Mouse (Mus musculus) granulocyte monocyte progenitor cell, adult 5-6 weeks (primary cell): ENCODE results near the gene Hist2h2be. TPM values are rescaled to one million over a fixed set of nuclear protein-coding genes. Genes with fewer than 3 reads are reported as not detected.
"Not testable (repeated sequence)": the region's sequence is repeated elsewhere in the genome, so short reads cannot be mapped to it uniquely, and the experiment has no call there.

Source experiments
- ATAC-seq: replicated peaks from 2 replicates; pipeline ENCODE4 v1.8.0; 2016; ENCODE audit warnings: mild to moderate bottlenecking, moderate TSS enrichment, inconsistent platforms; ENCODE audit not compliant: poor library complexity, severe bottlenecking
- total RNA-seq, 2 experiments: library from RNA; stranded (forward) in 1 of 2; stranded (reverse) in 1 of 2; fragments of 200-712, 200-1000 nt in 1 of 2; fragments of >200 nt in 1 of 2; fragmentation: Nextera tagmentation in 1 of 2; gene quantifications; 2 replicates each; pipeline ENCODE4 v1.2.3; 2014 to 2017

Hist2h2be gene
- total RNA-seq, 2 experiments from 2014 or later, result 3.3 to 11.2 TPM

- ATAC-seq, result peak; percentile 49
Observed at GRCm38 (mm10) chr3:96198181-96198580, 22.7 kb upstream of the Hist2h2be start.

GRCm38 (mm10) chr3:96198601-96199251 is 22.2 kb upstream of the Hist2h2be start:
- ATAC-seq, result not testable (repeated sequence)

GRCm38 (mm10) chr3:96199731-96200130 is 21.2 kb upstream of the Hist2h2be start:
- ATAC-seq, result no peak

- ATAC-seq, result no peak
Observed at GRCm38 (mm10) chr3:96207819-96208218, 13.1 kb upstream of the Hist2h2be start.

GRCm38 (mm10) chr3:96209242-96209641 is 11.7 kb upstream of the Hist2h2be start:
- ATAC-seq, result no peak

- ATAC-seq, result 0 out of 2 replicates have a peak, but pooled peaks have one; percentile 10
Observed at GRCm38 (mm10) chr3:96219191-96219641, 1.7 kb upstream of the Hist2h2be start.

- peak; percentile 52 for ATAC-seq
Observed at GRCm38 (mm10) chr3:96219661-96220130, 1.2 kb upstream of the Hist2h2be start, which contains the start of the genes Bola1 and Hist2h2ab. Bola1 (minus strand) TSS chr3:96219709. Hist2h2ab (plus strand) TSS chr3:96219865.

GRCm38 (mm10) chr3:96220131-96220764 is 671 bp upstream of the Hist2h2be start:
- ATAC-seq, result peak; percentile 5; the same call in 1 of the 2 replicates

GRCm38 (mm10) chr3:96221640-96222038 is 720 bp downstream of the Hist2h2be start:
- peak; percentile 0; the same call in 1 of the 2 replicates for ATAC-seq

GRCm38 (mm10) chr3:96222774-96223173 is 1.9 kb downstream of the Hist2h2be start:
- no peak for ATAC-seq

GRCm38 (mm10) chr3:96225421-96225820 is 4.5 kb downstream of the Hist2h2be start:
- ATAC-seq, result no peak

- ATAC-seq, result peak; percentile 87
Observed at GRCm38 (mm10) chr3:96226695-96227648, 6.1 kb downstream of the Hist2h2be start.

GRCm38 (mm10) chr3:96228828-96229227 is 7.9 kb downstream of the Hist2h2be start:
- no peak for ATAC-seq

- ATAC-seq, result peak; percentile 73
Observed at GRCm38 (mm10) chr3:96230404-96230803, 9.5 kb downstream of the Hist2h2be start.

- ATAC-seq, result no peak
Observed at GRCm38 (mm10) chr3:96230910-96231757, 10.2 kb downstream of the Hist2h2be start.

GRCm38 (mm10) chr3:96231758-96232120 is 10.8 kb downstream of the Hist2h2be start:
- ATAC-seq, result no peak

- no peak for ATAC-seq
Observed at GRCm38 (mm10) chr3:96234914-96235313, 14.0 kb downstream of the Hist2h2be start.

- ATAC-seq, result no peak
Observed at GRCm38 (mm10) chr3:96235836-96236235, 14.9 kb downstream of the Hist2h2be start.

- no peak for ATAC-seq
Observed at GRCm38 (mm10) chr3:96236834-96237334, 16.0 kb downstream of the Hist2h2be start.
